ENCODE assay signal across 10 mouse cellular contexts in the genomic region with DNA sequence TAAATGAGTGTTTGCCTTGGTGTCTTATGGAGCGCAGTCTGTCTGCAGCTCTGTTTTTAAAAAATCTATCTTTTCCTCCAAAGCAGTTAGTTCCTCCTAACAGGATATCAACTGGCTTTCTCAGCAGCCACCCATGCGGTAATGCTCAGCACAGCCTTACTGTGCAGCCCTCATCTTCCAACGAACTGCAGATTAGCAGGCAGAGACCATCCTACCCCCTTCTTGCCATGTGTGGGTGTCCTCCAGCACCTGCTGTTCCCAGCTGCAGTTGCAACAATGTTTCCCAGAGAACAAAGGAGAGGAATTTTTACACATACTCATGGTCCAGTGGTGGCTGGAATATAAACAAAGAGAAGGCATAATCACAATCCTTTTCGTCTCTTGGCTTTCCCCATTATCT.
A peak's percentile ranks its signal among the peaks of the same experiment; 100 is the strongest.
DNase-seq lines count a peak whose midpoint lies in the region; ATAC-seq lines count a peak whose summit lies in the region.
"Had no signal": no experiment of that assay in that cellular context is flagged by ENCODE, and none has a peak within 500 bp of the region (broad histone marks: within the 10 kb centered on the region; RNA-seq: fewer than 3 reads in every experiment).

No protein-coding gene starts in this region.

- H3K27ac ChIP-seq in hindbrain, embryonic 11.5 days (ENCODE audit: low read depth, low read length) = no peak overlapping the region
- peak overlapping the region; percentile 74 for H3K27ac ChIP-seq in midbrain, embryonic 15.5 days
- H3K27ac ChIP-seq: lung, embryonic 15.5 days had no signal

- 44% methylated on average over 4 of the region's 4 CpGs for WGBS in hindbrain, embryonic 11.5 days
- WGBS in midbrain, embryonic 15.5 days = 16% methylated on average over 4 of the region's 4 CpGs

- H3K4me3 ChIP-seq in hindbrain, embryonic 11.5 days (ENCODE audit: low read depth, low read length) = no peak overlapping the region
- peak overlapping the region; percentile 29 for H3K4me3 ChIP-seq in midbrain, embryonic 15.5 days
- H3K4me3 ChIP-seq: lung, embryonic 15.5 days had no signal

- no peak overlapping the region for H3K9ac ChIP-seq in hindbrain, embryonic 11.5 days (ENCODE audit: low read depth, low read length)
- H3K9ac ChIP-seq in midbrain, embryonic 15.5 days = peak overlapping the region; percentile 34
- H3K9ac ChIP-seq: lung, embryonic 15.5 days had no signal

- no peaks in the 10 kb centered on the region for H3K27me3 ChIP-seq in hindbrain, embryonic 11.5 days (ENCODE audit: control insufficient read depth, insufficient read depth, low read length)
- H3K27me3 ChIP-seq in midbrain, embryonic 15.5 days (replicated peaks) = no peaks in the 10 kb centered on the region
- H3K27me3 ChIP-seq: lung, embryonic 15.5 days had no signal

- no peak overlapping the region for H3K4me2 ChIP-seq in hindbrain, embryonic 11.5 days (replicated peaks; ENCODE audit: low read depth, low read length)
- H3K4me2 ChIP-seq in midbrain, embryonic 15.5 days = peak overlapping the region; percentile 53
- H3K4me2 ChIP-seq: lung, embryonic 15.5 days had no signal

- DNase-seq in left cerebral cortex, adult 18-20 months (ENCODE audit: low spot score in 2 of 2) = peak; percentile 50 to 60
- no peak for DNase-seq in left cerebral cortex, adult 11 months (ENCODE audit: low spot score)
- no peak for DNase-seq in hindbrain, embryonic 11.5 days (ENCODE audit: low spot score)
- DNase-seq in testis, postnatal 10 days (ENCODE audit: low spot score) = peak; percentile 50
- no peak for DNase-seq in thymus, postnatal 4 days
- no peak for DNase-seq in kidney, adult 18-20 months
- DNase-seq: adrenal gland, adult 2 months; kidney, postnatal 4 days had no signal

- 0 out of 2 replicates have a peak, but pooled peaks have one; percentile 7 for ATAC-seq in hindbrain, embryonic 11.5 days (ENCODE audit: low FRiP score)
- ATAC-seq in midbrain, embryonic 15.5 days (replicated peaks) = peak; percentile 46; the same call in 1 of the 2 replicates

- no peaks in the 10 kb centered on the region for H3K36me3 ChIP-seq in hindbrain, embryonic 11.5 days (ENCODE audit: control insufficient read depth, insufficient read depth, low read length)
- H3K36me3 ChIP-seq in midbrain, embryonic 15.5 days (replicated peaks) = peaks cover 5% of the 10 kb centered on the region; the same call in 1 of the 2 replicates

- H3K9me3 ChIP-seq in hindbrain, embryonic 11.5 days (ENCODE audit: control insufficient read depth, low read length) = no peaks in the 10 kb centered on the region
- H3K9me3 ChIP-seq in midbrain, embryonic 15.5 days = no peaks in the 10 kb centered on the region
- H3K9me3 ChIP-seq: lung, embryonic 15.5 days had no signal

- peaks cover 6% of the 10 kb centered on the region for H3K4me1 ChIP-seq in hindbrain, embryonic 11.5 days (replicated peaks; ENCODE audit: control insufficient read depth, insufficient read depth, low read length)
- peaks cover 56% of the 10 kb centered on the region for H3K4me1 ChIP-seq in midbrain, embryonic 15.5 days

Comparison
In these comparisons a context has a peak if more than half of its experiments do, and no peak if none do; other contexts are left out.
1. DNase-seq: peak in left cerebral cortex, adult 18-20 months (2 of 2) and testis, postnatal 10 days (single experiment); none in left cerebral cortex, adult 11 months (single experiment), hindbrain, embryonic 11.5 days (single experiment), thymus, postnatal 4 days (single experiment) and kidney, adult 18-20 months (single experiment).